Mouse (Mus musculus) bone marrow, adult 2 months (tissue): ENCODE measurements around the gene Vapb.

Source experiments
- CTCF ChIP-seq: fragments of 200-500 bp; IDR thresholded peaks from 2 replicates; pipeline ENCODE4 v1.5.1; 2011; ENCODE audit warnings: low read length, control low read depth; ENCODE audit not compliant: control insufficient read depth, insufficient read depth
- POLR2A ChIP-seq: fragments of 200-500 bp; IDR thresholded peaks from 2 replicates; pipeline ENCODE4 v1.6.1; 2011; ENCODE audit warnings: low read depth, mild to moderate bottlenecking, control low read depth, low read length, borderline replicate concordance; ENCODE audit not compliant: control insufficient read depth

- no peak for TF ChIP-seq POLR2A
- no peak for TF ChIP-seq CTCF
These were observed 71.6 kb downstream of the Vapb start for GRCm38 (mm10) chr2:173808942-173809341.
